Mouse (Mus musculus): ENCODE data around the gene 4931409K22Rik.

DNA sequence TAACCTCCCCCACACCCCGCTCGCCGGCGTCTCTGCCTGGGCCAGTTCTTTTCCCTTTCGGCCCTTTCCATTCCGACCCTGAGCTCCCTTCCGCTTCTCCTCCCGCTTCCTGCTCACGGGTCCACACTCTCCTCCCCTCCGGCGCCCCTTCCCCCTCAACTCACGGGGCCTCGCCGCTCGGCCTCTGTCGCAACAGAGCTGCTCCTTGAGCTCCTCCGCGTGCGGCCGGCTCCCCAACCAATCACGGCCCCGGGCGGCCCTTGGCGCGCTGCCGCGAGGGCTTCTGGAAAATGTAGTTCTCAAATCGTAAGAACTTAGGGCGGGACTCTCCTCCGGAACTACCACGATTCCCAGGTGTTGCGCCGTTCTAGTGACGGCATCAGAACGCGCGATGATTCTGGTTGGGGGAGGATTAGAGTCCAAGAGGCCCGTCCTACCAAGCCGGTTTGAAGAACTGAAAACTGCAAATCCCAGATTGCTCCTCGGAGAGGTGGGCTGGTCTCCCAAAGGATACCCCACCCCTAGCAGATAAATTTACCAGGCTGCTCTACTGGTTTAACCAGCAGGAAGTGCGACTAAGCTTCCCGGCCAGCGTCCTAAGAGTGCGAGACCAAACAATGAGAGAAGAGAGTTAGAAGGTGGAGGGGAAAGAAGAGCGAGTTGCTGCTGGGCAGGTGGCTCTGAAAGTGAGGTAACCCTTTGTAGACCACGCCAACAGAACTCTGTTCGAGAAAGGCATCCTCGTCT is 20.7 kb upstream of the 4931409K22Rik start, which contains the start of gene Abcf2:
- TF ChIP-seq POLR2A (IDR thresholded peaks at IDR 0.05; ENCODE audit: insufficient read length, low read depth) (peak; percentile 94), MAX (IDR thresholded peaks at IDR 0.05; ENCODE audit: low read depth) (no peak), E2F4 (IDR thresholded peaks at IDR 0.05; ENCODE audit: insufficient read depth) (peak; percentile 26), MYOG (IDR thresholded peaks at IDR 0.05; ENCODE audit: control insufficient read depth in 1 of 3, insufficient read depth in 1 of 3, insufficient read length in 2 of 3, low read depth in 2 of 3) (peak in 1 of 3 experiments; percentile 49), TCF3 (IDR thresholded peaks at IDR 0.05; ENCODE audit: insufficient read length, low read depth) (no peak)
